Mouse (Mus musculus) midbrain, postnatal 0 days (tissue): ENCODE measurements at regions not wholly inside any gene's neighbourhood (a gene's known extent, or its start where the extent isn't known, plus 50 kb on each side); places are given as distances from the start of the nearest gene placed in this dataset.

Source experiments
- ATAC-seq: fragments of 200-750 bp; cut with Nextera tagmentation; 2 replicates; pipeline ENCODE4 v1.8.0; 2017; ENCODE audit warnings: moderate number of reproducible peaks, mild to moderate bottlenecking, moderate TSS enrichment, moderate library complexity; ENCODE audit not compliant: low FRiP score
- DNase-seq: peaks from one replicate; pipeline ENCODE4 v3.0.0-alpha.2; 2015; ENCODE audit warnings: low spot score
- H3K27ac ChIP-seq: fragments of 300-500 bp; sonication (generic); 2 replicates; pipeline ENCODE4 v1.5.1; 2014; ENCODE audit warnings: low read depth, mild to moderate bottlenecking, low read length, mixed read lengths
- H3K27me3 ChIP-seq: fragments of 300-500 bp; sonication (generic); 2 replicates; pipeline ENCODE4 v1.6.1; 2014; ENCODE audit warnings: low read length, control low read depth, mixed read lengths; ENCODE audit not compliant: insufficient read depth
- H3K36me3 ChIP-seq: fragments of 300-500 bp; sonication (generic); 2 replicates; pipeline ENCODE4 v1.6.1; 2014; ENCODE audit warnings: low read length, control low read depth, mixed read lengths; ENCODE audit not compliant: insufficient read depth
- H3K4me1 ChIP-seq: fragments of 300-500 bp; sonication (generic); 2 replicates; pipeline ENCODE4 v1.6.1; 2014; ENCODE audit warnings: mild to moderate bottlenecking, control low read depth, antibody characterized with exemption, low read length, mixed read lengths; ENCODE audit not compliant: insufficient read depth
- H3K4me2 ChIP-seq: fragments of 300-500 bp; sonication (generic); 2 replicates; pipeline ENCODE4 v1.6.1; 2014; ENCODE audit warnings: low read depth, mild to moderate bottlenecking, low read length, mixed read lengths; ENCODE audit not compliant: poor library complexity, severe bottlenecking
- H3K4me3 ChIP-seq: fragments of 300-500 bp; sonication (generic); 2 replicates; pipeline ENCODE4 v1.5.1; 2014; ENCODE audit warnings: low read depth, mild to moderate bottlenecking, low read length, moderate library complexity
- H3K9ac ChIP-seq: fragments of 300-500 bp; sonication (generic); replicated peaks from 2 replicates; pipeline ENCODE4 v1.6.1; 2014; ENCODE audit warnings: mild to moderate bottlenecking, low read length, moderate library complexity, mixed read lengths; ENCODE audit not compliant: poor library complexity, severe bottlenecking
- H3K9me3 ChIP-seq: fragments of 300-500 bp; sonication (generic); 2 replicates; pipeline ENCODE4 v1.6.1; 2016; ENCODE audit warnings: low read length, control low read depth
- CTCF ChIP-seq: IDR thresholded peaks from 2 replicates; pipeline ENCODE4 v1.5.1; 2016; ENCODE audit warnings: antibody characterized with exemption, mild to moderate bottlenecking
- WGBS: fragments of 180-500 bp; shearing (Covaris S2); extraction: QIAGEN DNeasy Blood & Tissue Kit; methylation state at CpG from one replicate; pipeline ENCODE4 v1.1.7; 2014; 5-methylcytosine and 5-hydroxymethylcytosine counted together

GRCm38 (mm10) chr9:51598706-51599105, 166.4 kb upstream of the Arhgap20 start:
- no peak overlapping the region for H3K9ac ChIP-seq
- WGBS, result 72% methylated on average over 2 of the region's 2 CpGs
- H3K27me3 ChIP-seq, result no peaks in the 10 kb centered on the region
- no peaks in the 10 kb centered on the region for H3K4me1 ChIP-seq
- ATAC-seq, result no peak
- H3K4me2 ChIP-seq, result no peak overlapping the region
- TF ChIP-seq CTCF, result no peak
- no peak for DNase-seq
- no peak overlapping the region for H3K4me3 ChIP-seq
- H3K27ac ChIP-seq, result no peak overlapping the region
- no peaks in the 10 kb centered on the region for H3K36me3 ChIP-seq
- H3K9me3 ChIP-seq, result no peaks in the 10 kb centered on the region

- no peaks in the 10 kb centered on the region for H3K36me3 ChIP-seq
- H3K4me1 ChIP-seq, result no peaks in the 10 kb centered on the region
- no peak overlapping the region for H3K27ac ChIP-seq
- ATAC-seq, result no peak
- H3K9me3 ChIP-seq, result no peaks in the 10 kb centered on the region
- no peak for TF ChIP-seq CTCF
- H3K9ac ChIP-seq, result no peak overlapping the region
- H3K4me3 ChIP-seq, result no peak overlapping the region
- H3K4me2 ChIP-seq, result no peak overlapping the region
- 77% methylated on average over 1 of the region's 1 CpGs for WGBS
- DNase-seq, result peak; percentile 6
- no peaks in the 10 kb centered on the region for H3K27me3 ChIP-seq
These were observed 157.0 kb upstream of the Arhgap20 start for GRCm38 (mm10) chr9:51608158-51608557.

GRCm38 (mm10) chr9:51608697-51609456, 156.3 kb upstream of the Arhgap20 start:
- H3K4me3 ChIP-seq, result no peak overlapping the region
- TF ChIP-seq CTCF, result no peak
- no peak overlapping the region for H3K27ac ChIP-seq
- no peaks in the 10 kb centered on the region for H3K4me1 ChIP-seq
- WGBS, result 85% methylated on average over 6 of the region's 6 CpGs
- no peak for DNase-seq
- no peaks in the 10 kb centered on the region for H3K36me3 ChIP-seq
- no peak overlapping the region for H3K4me2 ChIP-seq
- H3K9ac ChIP-seq, result no peak overlapping the region
- H3K27me3 ChIP-seq, result no peaks in the 10 kb centered on the region
- H3K9me3 ChIP-seq, result no peaks in the 10 kb centered on the region
- ATAC-seq, result no peak

GRCm38 (mm10) chr9:51626156-51626555, 139.0 kb upstream of the Arhgap20 start:
- H3K9me3 ChIP-seq, result no peaks in the 10 kb centered on the region
- DNase-seq (no peak), ATAC-seq (no peak)
- H3K27me3 ChIP-seq, result no peaks in the 10 kb centered on the region
- H3K4me2 ChIP-seq, result no peak overlapping the region
- no peaks in the 10 kb centered on the region for H3K36me3 ChIP-seq
- H3K27ac ChIP-seq, result no peak overlapping the region
- WGBS, result 91% methylated on average over 4 of the region's 4 CpGs
- no peaks in the 10 kb centered on the region for H3K4me1 ChIP-seq
- TF ChIP-seq CTCF, result no peak
- no peak overlapping the region for H3K9ac ChIP-seq
- no peak overlapping the region for H3K4me3 ChIP-seq

DNA sequence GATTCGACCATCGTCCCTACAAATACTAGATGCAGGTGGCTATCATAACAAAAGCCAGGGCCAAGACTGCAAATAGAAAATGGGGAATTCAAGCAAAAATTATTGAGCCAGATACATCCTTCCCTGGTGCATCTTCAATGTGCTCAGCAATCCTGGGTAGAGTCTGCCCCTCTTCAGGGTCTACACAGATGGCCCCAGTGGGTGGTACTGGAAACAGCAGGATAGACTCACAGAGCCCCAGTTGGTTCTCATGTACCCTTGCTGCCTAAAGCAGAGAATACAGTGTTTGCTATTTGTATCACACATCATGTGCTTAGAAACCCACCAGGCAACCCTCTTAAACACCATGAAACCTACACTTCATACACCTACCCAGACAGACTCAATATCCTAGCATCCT, 129.0 kb upstream of the Arhgap20 start:
- ATAC-seq (no peak), DNase-seq (no peak)
- TF ChIP-seq CTCF, result no peak
- WGBS, result 67% methylated on average over 2 of the region's 2 CpGs
- Histone ChIP-seq H3K4me2 (no peak overlapping the region), H3K27ac (peak overlapping the region; percentile 43; the same call in 1 of the 2 replicates), H3K4me3 (no peak overlapping the region), H3K9me3 (no peaks in the 10 kb centered on the region), H3K9ac (no peak overlapping the region), H3K4me1 (no peaks in the 10 kb centered on the region), H3K27me3 (no peaks in the 10 kb centered on the region), H3K36me3 (no peaks in the 10 kb centered on the region)

DNA sequence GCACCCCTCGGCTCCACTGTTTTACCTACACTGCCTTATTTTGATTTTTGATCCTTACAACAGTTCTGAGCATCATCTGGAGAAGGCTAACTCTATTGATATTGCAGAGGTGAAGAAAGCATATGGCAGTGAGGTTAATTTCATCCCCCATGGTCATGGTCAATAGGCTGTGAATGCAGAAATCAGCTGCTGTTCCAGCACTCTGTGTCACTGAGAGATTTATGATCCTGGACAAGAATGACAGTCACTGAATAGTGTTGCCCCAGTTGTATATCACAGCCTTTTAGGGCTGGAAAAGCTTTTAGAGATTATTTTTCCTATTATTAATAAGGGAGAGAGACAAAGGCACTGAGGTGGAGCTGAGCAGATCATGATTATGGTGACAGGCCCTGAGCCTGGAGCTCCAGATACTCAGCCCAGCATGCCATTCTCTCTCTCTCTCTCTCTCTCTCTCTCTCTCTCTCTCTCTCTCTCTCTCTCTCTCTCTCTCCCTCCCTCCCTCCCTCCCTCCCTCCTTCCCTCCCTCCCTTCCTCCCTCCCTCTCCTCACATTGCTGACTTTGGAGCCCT, 128.5 kb upstream of the Arhgap20 start:
- Histone ChIP-seq H3K4me2 (no peak overlapping the region), H3K27me3 (no peaks in the 10 kb centered on the region), H3K4me3 (no peak overlapping the region), H3K4me1 (no peaks in the 10 kb centered on the region), H3K9me3 (no peaks in the 10 kb centered on the region), H3K9ac (no peak overlapping the region), H3K36me3 (no peaks in the 10 kb centered on the region), H3K27ac (peak overlapping the region; percentile 43; the same call in 1 of the 2 replicates)
- WGBS, result 72% methylated on average over 1 of the region's 1 CpGs
- peak; percentile 35 for DNase-seq
- ATAC-seq, result no peak
- TF ChIP-seq CTCF, result no peak
